Mouse (Mus musculus) kidney, postnatal 25 days (tissue): ENCODE measurements at regions not wholly inside any gene's neighbourhood (a gene's known extent, or its start where the extent isn't known, plus 50 kb on each side); places are given as distances from the start of the nearest gene placed in this dataset.
"Not testable (repeated sequence)": the region's sequence is repeated elsewhere in the genome, so short reads cannot be mapped to it uniquely, and the experiment has no call there.

Experiments
- DNase-seq, 2 experiments: peaks; one replicate each; pipeline ENCODE4 v3.0.0; 2021; ENCODE audit warnings: mixed read lengths in 2 of 2

GRCm38 (mm10) chr17:17197229-17197628 lies 76.0 kb downstream of the Zfp97 start:
- not testable (repeated sequence) for DNase-seq

DNA sequence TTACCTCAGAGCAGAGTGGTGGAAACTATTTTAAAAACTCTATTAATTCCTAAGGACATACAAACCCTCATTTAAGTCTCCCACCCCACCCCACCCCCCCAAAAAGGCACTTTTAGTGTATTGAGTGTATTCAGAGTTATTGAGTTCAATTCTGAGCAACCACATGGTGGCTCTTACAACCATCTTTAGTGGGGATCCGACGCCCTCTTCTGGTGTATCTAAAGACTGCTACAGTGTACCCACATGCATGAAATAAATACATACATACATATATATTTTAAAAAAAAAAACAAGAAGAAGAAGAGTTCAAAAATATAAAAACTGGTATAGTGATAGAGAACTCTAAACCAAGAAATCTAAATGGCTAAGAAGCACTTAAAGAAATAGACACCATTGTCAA lies 107.9 kb downstream of the Zfp97 start:
- DNase-seq, result no peak

- DNase-seq, result peak; percentile 92 to 96
Measured at GRCm38 (mm10) chr17:17234329-17235185, 113.3 kb downstream of the Zfp97 start.

DNA sequence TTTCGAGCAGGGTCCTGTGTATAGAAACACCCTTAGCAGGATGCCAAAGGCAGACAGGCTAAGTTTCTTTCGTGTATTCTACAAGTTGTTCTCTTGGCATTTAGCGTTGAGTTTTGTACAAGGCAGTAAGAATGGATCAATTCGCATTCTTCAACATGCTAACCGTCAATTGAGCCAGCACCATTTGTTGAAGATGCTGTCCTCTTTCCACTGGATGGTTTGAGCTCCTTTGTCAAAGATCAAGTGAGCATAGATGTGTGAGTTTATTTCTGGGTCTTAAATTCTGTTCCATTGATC lies 113.9 kb downstream of the Zfp97 start:
- not testable (repeated sequence) for DNase-seq
